Mouse (Mus musculus): ENCODE data around the gene L3mbtl1. TPM values are rescaled to one million over a fixed set of nuclear protein-coding genes. Genes with fewer than 3 reads are reported as not detected.
A peak's percentile ranks its signal among the peaks of the same experiment; 100 is the strongest.

L3mbtl1 gene
- polyA plus RNA-seq, 1 experiment from 2014 or later, result 0.06 TPM

GRCm38 (mm10) chr2:163007299-163007698 is 64.0 kb downstream of the L3mbtl1 start:
- Histone ChIP-seq H3K27ac (replicated peaks; ENCODE audit: low read depth, low read length) (no peak overlapping the region), H3K4me1 (ENCODE audit: control insufficient read depth, insufficient read depth, low read length) (no peaks in the 10 kb centered on the region), H3K9me3 (replicated peaks; ENCODE audit: control insufficient read depth, low read length) (no peaks in the 10 kb centered on the region), H3K9ac (replicated peaks; ENCODE audit: low read length) (no peak overlapping the region), H3K36me3 (replicated peaks; ENCODE audit: control insufficient read depth, insufficient read depth, low read depth, low read length) (no peaks in the 10 kb centered on the region), H3K4me2 (ENCODE audit: low read depth, low read length) (no peak overlapping the region), H3K27me3 (ENCODE audit: control insufficient read depth, insufficient read depth, low read length) (no peaks in the 10 kb centered on the region), H3K4me3 (ENCODE audit: low read depth, low read length) (no peak overlapping the region)
- no peak for ATAC-seq (replicated peaks; ENCODE audit: insufficient number of reproducible peaks, low FRiP score, low TSS enrichment, low read depth)
- DNase-seq (ENCODE audit: low spot score), result no peak
- 81% methylated on average over 4 of the region's 4 CpGs for whole genome bisulfite sequencing

- Histone ChIP-seq H3K9me3 (replicated peaks; ENCODE audit: control insufficient read depth, low read length) (no peaks in the 10 kb centered on the region), H3K9ac (replicated peaks; ENCODE audit: low read length) (peak within 1 kb of the TSS; percentile 87), H3K4me3 (ENCODE audit: low read depth, low read length) (peak within 1 kb of the TSS; percentile 84), H3K27ac (replicated peaks; ENCODE audit: low read depth, low read length) (no peak within 1 kb of the TSS), H3K27me3 (ENCODE audit: control insufficient read depth, insufficient read depth, low read length) (no peaks in the 10 kb centered on the region), H3K36me3 (replicated peaks; ENCODE audit: control insufficient read depth, insufficient read depth, low read depth, low read length) (no peaks in the 10 kb centered on the region), H3K4me1 (ENCODE audit: control insufficient read depth, insufficient read depth, low read length) (no peaks in the 10 kb centered on the region), H3K4me2 (ENCODE audit: low read depth, low read length) (peak within 1 kb of the TSS; percentile 44)
- ATAC-seq (replicated peaks; ENCODE audit: insufficient number of reproducible peaks, low FRiP score, low TSS enrichment, low read depth), result peak; percentile 92
- WGBS, result under 1% methylated on average over 57 of the region's 57 CpGs
- peak; percentile 92 for DNase-seq (ENCODE audit: low spot score)
These were observed 73.9 kb downstream of the L3mbtl1 start, which contains the start of gene Ift52 for GRCm38 (mm10) chr2:163016916-163017743. TSS of gene Ift52 (plus strand) at chr2:163017354.

Other genes with a start within 250 kb of the L3mbtl1 start
- gene Srsf6, start 11.9 kb upstream of the L3mbtl1 start, polyA plus RNA-seq (2014; fragmentation: Nextera tagmentation; extraction: Ambion mirVana), result 301 and 327 TPM in 2 replicates
- not detected in 2 replicates for gene Sgk2, start 43.9 kb downstream of the L3mbtl1 start, polyA plus RNA-seq (2014; fragmentation: Nextera tagmentation; extraction: Ambion mirVana)
- gene Ift52, start 73.9 kb downstream of the L3mbtl1 start, polyA plus RNA-seq (2014; fragmentation: Nextera tagmentation; extraction: Ambion mirVana), result 60.4 and 61.6 TPM in 2 replicates
- gene Mybl2, start 111.2 kb downstream of the L3mbtl1 start, polyA plus RNA-seq (2014; fragmentation: Nextera tagmentation; extraction: Ambion mirVana), result 25.6 TPM in 2 replicates
- not detected in 2 replicates for gene Gtsf1l, start 144.4 kb downstream of the L3mbtl1 start, polyA plus RNA-seq (2014; fragmentation: Nextera tagmentation; extraction: Ambion mirVana)